In genomic region chr4:125601301-125601700, GRCm38 (mm10) we compare ENCODE assay signal across 23 mouse cellular contexts.
A peak's percentile ranks its signal among the peaks of the same experiment; 100 is the strongest.
DNase-seq lines count a peak whose midpoint lies in the region; ATAC-seq and TF ChIP-seq lines count a peak whose summit lies in the region.
"Had no signal": no experiment of that assay in that cellular context is flagged by ENCODE, and none has a peak within 500 bp of the region (broad histone marks: within the 10 kb centered on the region; RNA-seq: fewer than 3 reads in every experiment).

No protein-coding gene starts in this region.

- TF ChIP-seq EP300 in stomach, postnatal 0 days (optimal IDR thresholded peaks at IDR 0.05), result no peak

- H3K9ac ChIP-seq in hindbrain, embryonic 13.5 days, result no peak overlapping the region
- H3K9ac ChIP-seq in hindbrain, embryonic 11.5 days (ENCODE audit: low read depth, low read length), result no peak overlapping the region
- H3K9ac ChIP-seq in stomach, postnatal 0 days (ENCODE audit: low read length), result no peak overlapping the region

- no peak overlapping the region for H3K4me3 ChIP-seq in hindbrain, embryonic 13.5 days
- no peak overlapping the region for H3K4me3 ChIP-seq in hindbrain, embryonic 11.5 days (ENCODE audit: low read depth, low read length)
- H3K4me3 ChIP-seq in E14TG2a.4 (replicated peaks; ENCODE audit: low read length), result peak overlapping the region; percentile 30
- no peak overlapping the region for H3K4me3 ChIP-seq in stomach, postnatal 0 days (ENCODE audit: low read depth, low read length)

- H3K27me3 ChIP-seq in hindbrain, embryonic 13.5 days, result peaks cover 3% of the 10 kb centered on the region; the same call in 1 of the 2 replicates
- H3K27me3 ChIP-seq in hindbrain, embryonic 11.5 days (ENCODE audit: control insufficient read depth, insufficient read depth, low read length), result no peaks in the 10 kb centered on the region
- no peaks in the 10 kb centered on the region for H3K27me3 ChIP-seq in E14TG2a.4 (ENCODE audit: insufficient read depth, low read length)
- H3K27me3 ChIP-seq in stomach, postnatal 0 days (ENCODE audit: control insufficient read depth, insufficient read depth, low read length), result no peaks in the 10 kb centered on the region

- no peaks in the 10 kb centered on the region for H3K36me3 ChIP-seq in hindbrain, embryonic 13.5 days
- no peaks in the 10 kb centered on the region for H3K36me3 ChIP-seq in hindbrain, embryonic 11.5 days (ENCODE audit: control insufficient read depth, insufficient read depth, low read length)
- no peaks in the 10 kb centered on the region for H3K36me3 ChIP-seq in E14TG2a.4 (ENCODE audit: insufficient read depth, low read length)
- no peaks in the 10 kb centered on the region for H3K36me3 ChIP-seq in stomach, postnatal 0 days (ENCODE audit: control insufficient read depth, insufficient read depth, low read length)
- H3K36me3 ChIP-seq: G1E had no signal

- no peak overlapping the region for H3K4me2 ChIP-seq in hindbrain, embryonic 13.5 days
- H3K4me2 ChIP-seq in hindbrain, embryonic 11.5 days (replicated peaks; ENCODE audit: low read depth, low read length), result no peak overlapping the region
- no peak overlapping the region for H3K4me2 ChIP-seq in stomach, postnatal 0 days (replicated peaks; ENCODE audit: low read depth)

- 64% methylated on average over 3 of the region's 3 CpGs for WGBS in hindbrain, embryonic 13.5 days
- WGBS in hindbrain, embryonic 11.5 days, result 75% methylated on average over 3 of the region's 3 CpGs
- 55% methylated on average over 3 of the region's 3 CpGs for WGBS in stomach, postnatal 0 days

- H3K4me1 ChIP-seq in hindbrain, embryonic 13.5 days (replicated peaks), result peaks cover 51% of the 10 kb centered on the region
- no peaks in the 10 kb centered on the region for H3K4me1 ChIP-seq in hindbrain, embryonic 11.5 days (replicated peaks; ENCODE audit: control insufficient read depth, insufficient read depth, low read length)
- peaks cover 90% of the 10 kb centered on the region for H3K4me1 ChIP-seq in E14TG2a.4 (replicated peaks; ENCODE audit: low read depth, low read length)
- H3K4me1 ChIP-seq in stomach, postnatal 0 days (replicated peaks; ENCODE audit: control insufficient read depth, insufficient read depth), result no peaks in the 10 kb centered on the region

- no peak for TF ChIP-seq CTCF in E14TG2a.4 (conservative IDR thresholded peaks at IDR 0.05; ENCODE audit: low read length)
- no peak for TF ChIP-seq CTCF in stomach, postnatal 0 days (IDR thresholded peaks at IDR 0.05; ENCODE audit: low read depth)

- peak overlapping the region; percentile 60; the same call in 1 of the 2 replicates for H3K27ac ChIP-seq in hindbrain, embryonic 13.5 days
- no peak overlapping the region for H3K27ac ChIP-seq in hindbrain, embryonic 11.5 days (ENCODE audit: low read depth, low read length)
- H3K27ac ChIP-seq in stomach, postnatal 0 days (replicated peaks), result no peak overlapping the region

- ATAC-seq in hindbrain, embryonic 13.5 days (ENCODE audit: low FRiP score), result no peak
- no peak for ATAC-seq in hindbrain, embryonic 11.5 days (ENCODE audit: low FRiP score)
- peak; percentile 45; the same call in 1 of the 2 replicates for ATAC-seq in stomach, postnatal 0 days (ENCODE audit: low FRiP score, low TSS enrichment)
- ATAC-seq: activated CD4-positive, CD25-positive, alpha-beta regulatory T cell, adult 4 months; CD4-positive, CD25-positive, alpha-beta regulatory T cell, adult 4 months; Patski had no signal

- no peaks in the 10 kb centered on the region for H3K9me3 ChIP-seq in hindbrain, embryonic 13.5 days
- H3K9me3 ChIP-seq in hindbrain, embryonic 11.5 days (ENCODE audit: control insufficient read depth, low read length), result no peaks in the 10 kb centered on the region
- H3K9me3 ChIP-seq in E14TG2a.4 (ENCODE audit: low read length), result 0 out of 2 replicates have a peak, but pooled peaks cover 5% of the 10 kb centered on the region
- H3K9me3 ChIP-seq in stomach, postnatal 0 days (ENCODE audit: control insufficient read depth, low read length), result no peaks in the 10 kb centered on the region

- no peak for DNase-seq in hindbrain, embryonic 11.5 days (ENCODE audit: low spot score)
- peak; percentile 58 for DNase-seq in ZHBTc4 (ENCODE audit: low read depth, low spot score)
- DNase-seq in stomach, postnatal 0 days (ENCODE audit: low spot score), result peak; percentile 62
- no peak for DNase-seq in spleen, postnatal 4 days (ENCODE audit: low spot score in 2 of 2)
- DNase-seq in natural killer cell, adult 2 months (ENCODE audit: low spot score in 2 of 2), result no peak
- DNase-seq in kidney, postnatal 14 days, result no peak
- DNase-seq: adrenal gland, adult 2 months; adrenal gland, adult 8-10 months; adrenal gland, postnatal 10 days; adrenal gland, postnatal 14 days; adrenal gland, postnatal 25 days; adrenal gland, postnatal 36 days; B cell, adult 2 months; cerebellum, adult 11 months; cerebellum, adult 11-12 months; cerebellum, adult 18-20 months; cerebellum, adult 2 months had no signal

Comparison
In these comparisons a context has a peak if more than half of its experiments do, and no peak if none do; other contexts are left out.
1. DNase-seq: peak in ZHBTc4 (single experiment) and stomach, postnatal 0 days (single experiment); none in hindbrain, embryonic 11.5 days (single experiment), spleen, postnatal 4 days (0 of 2), natural killer cell, adult 2 months (0 of 2) and kidney, postnatal 14 days (single experiment).